Mouse (Mus musculus): ENCODE results near the gene Malsu1. TPM values are rescaled to one million over a fixed set of nuclear protein-coding genes. Genes with fewer than 3 reads are reported as not detected.

Malsu1 gene
- polyA plus RNA-seq, 1 experiment from 2014 or later = 52.9 TPM

- 88% methylated on average over 4 of the region's 4 CpGs for WGBS (ENCODE audit: insufficient replicate concordance)
- Histone ChIP-seq H3K9me3 (replicated peaks) (no peaks in the 10 kb centered on the region), H3K4me3 (no peak overlapping the region), H3K27ac (no peak overlapping the region), H3K9ac (no peak overlapping the region), H3K4me1 (peaks cover 7% of the 10 kb centered on the region; the same call in 1 of the 2 replicates), H3K4me2 (no peak overlapping the region), H3K36me3 (peaks cover 71% of the 10 kb centered on the region), H3K27me3 (replicated peaks) (no peaks in the 10 kb centered on the region)
- no peak for ATAC-seq
Measured at GRCm38 (mm10) chr6:49083008-49083407, 9.4 kb downstream of the Malsu1 start.

- Histone ChIP-seq H3K36me3 (peaks cover 93% of the 10 kb centered on the region), H3K9me3 (replicated peaks) (no peaks in the 10 kb centered on the region), H3K9ac (no peak overlapping the region), H3K4me1 (peaks cover 9% of the 10 kb centered on the region; the same call in 1 of the 2 replicates), H3K4me3 (no peak overlapping the region), H3K27ac (no peak overlapping the region), H3K4me2 (no peak overlapping the region), H3K27me3 (replicated peaks) (no peaks in the 10 kb centered on the region)
- 83% methylated on average over 10 of the region's 10 CpGs for WGBS (ENCODE audit: insufficient replicate concordance)
- ATAC-seq = no peak
Measured at GRCm38 (mm10) chr6:49094968-49095367, 21.4 kb downstream of the Malsu1 start.

GRCm38 (mm10) chr6:49096421-49096820 lies 22.8 kb downstream of the Malsu1 start:
- H3K9me3 ChIP-seq (replicated peaks) = no peaks in the 10 kb centered on the region

GRCm38 (mm10) chr6:49096933-49097461 lies 23.4 kb downstream of the Malsu1 start:
- Histone ChIP-seq H3K36me3 (peaks cover 85% of the 10 kb centered on the region), H3K9ac (no peak overlapping the region), H3K4me2 (no peak overlapping the region), H3K27me3 (replicated peaks) (no peaks in the 10 kb centered on the region), H3K4me1 (peaks cover 9% of the 10 kb centered on the region; the same call in 1 of the 2 replicates), H3K27ac (peak overlapping the region; percentile 4; the same call in 1 of the 2 replicates), H3K9me3 (replicated peaks) (no peaks in the 10 kb centered on the region), H3K4me3 (no peak overlapping the region)
- ATAC-seq = no peak
- WGBS (ENCODE audit: insufficient replicate concordance) = 78% methylated on average over 13 of the region's 13 CpGs

More at GRCm38 (mm10) chr6:49096421-49096820, 22.8 kb downstream of the Malsu1 start:
- Histone ChIP-seq H3K27ac (no peak overlapping the region), H3K27me3 (replicated peaks) (no peaks in the 10 kb centered on the region), H3K9ac (no peak overlapping the region), H3K36me3 (peaks cover 90% of the 10 kb centered on the region), H3K4me1 (peaks cover 9% of the 10 kb centered on the region; the same call in 1 of the 2 replicates), H3K4me3 (no peak overlapping the region), H3K4me2 (no peak overlapping the region)
- ATAC-seq = no peak
- WGBS (ENCODE audit: insufficient replicate concordance) = 74% methylated on average over 7 of the region's 7 CpGs

GRCm38 (mm10) chr6:49097596-49098110 lies 24.1 kb downstream of the Malsu1 start:
- peak overlapping the region; percentile 4; the same call in 1 of the 2 replicates for H3K27ac ChIP-seq
- whole genome bisulfite sequencing (ENCODE audit: insufficient replicate concordance) = 78% methylated on average over 5 of the region's 5 CpGs
- H3K4me2 ChIP-seq = no peak overlapping the region
- H3K4me1 ChIP-seq = peaks cover 9% of the 10 kb centered on the region; the same call in 1 of the 2 replicates
- no peak overlapping the region for H3K4me3 ChIP-seq
- H3K9ac ChIP-seq = no peak overlapping the region
- no peak for ATAC-seq
- H3K27me3 ChIP-seq (replicated peaks) = no peaks in the 10 kb centered on the region
- no peaks in the 10 kb centered on the region for H3K9me3 ChIP-seq (replicated peaks)
- H3K36me3 ChIP-seq = peaks cover 85% of the 10 kb centered on the region

GRCm38 (mm10) chr6:49099086-49099485 lies 25.5 kb downstream of the Malsu1 start:
- Histone ChIP-seq H3K27ac (no peak overlapping the region), H3K4me1 (peaks cover 9% of the 10 kb centered on the region; the same call in 1 of the 2 replicates)

GRCm38 (mm10) chr6:49106746-49107500 lies 33.3 kb downstream of the Malsu1 start:
- ATAC-seq = no peak
- peaks cover 84% of the 10 kb centered on the region for H3K36me3 ChIP-seq
- no peak overlapping the region for H3K4me2 ChIP-seq
- H3K4me1 ChIP-seq = no peaks in the 10 kb centered on the region
- H3K4me3 ChIP-seq = no peak overlapping the region
- WGBS (ENCODE audit: insufficient replicate concordance) = 83% methylated on average over 15 of the region's 15 CpGs
- no peak overlapping the region for H3K9ac ChIP-seq
- H3K27ac ChIP-seq = no peak overlapping the region
- H3K27me3 ChIP-seq (replicated peaks) = no peaks in the 10 kb centered on the region
- no peaks in the 10 kb centered on the region for H3K9me3 ChIP-seq (replicated peaks)

More at GRCm38 (mm10) chr6:49099086-49099485, 25.5 kb downstream of the Malsu1 start:
- H3K9ac ChIP-seq = no peak overlapping the region
- H3K36me3 ChIP-seq = peaks cover 81% of the 10 kb centered on the region
- no peaks in the 10 kb centered on the region for H3K9me3 ChIP-seq (replicated peaks)
- H3K4me3 ChIP-seq = no peak overlapping the region
- no peaks in the 10 kb centered on the region for H3K27me3 ChIP-seq (replicated peaks)
- H3K4me2 ChIP-seq = no peak overlapping the region
- WGBS (ENCODE audit: insufficient replicate concordance) = 36% methylated on average over 1 of the region's 1 CpGs
- ATAC-seq = no peak

GRCm38 (mm10) chr6:49109196-49109595 lies 35.6 kb downstream of the Malsu1 start:
- H3K4me1 ChIP-seq = no peaks in the 10 kb centered on the region
- peaks cover 70% of the 10 kb centered on the region for H3K36me3 ChIP-seq
- H3K9me3 ChIP-seq (replicated peaks) = no peaks in the 10 kb centered on the region
- no peak overlapping the region for H3K4me2 ChIP-seq
- no peak for ATAC-seq
- H3K9ac ChIP-seq = no peak overlapping the region
- H3K27ac ChIP-seq = no peak overlapping the region
- H3K4me3 ChIP-seq = no peak overlapping the region
- H3K27me3 ChIP-seq (replicated peaks) = no peaks in the 10 kb centered on the region
- 78% methylated on average over 2 of the region's 2 CpGs for WGBS (ENCODE audit: insufficient replicate concordance)

- no peak overlapping the region for H3K9ac ChIP-seq
- H3K9me3 ChIP-seq (replicated peaks) = no peaks in the 10 kb centered on the region
- peaks cover 56% of the 10 kb centered on the region for H3K36me3 ChIP-seq
- H3K27me3 ChIP-seq (replicated peaks) = no peaks in the 10 kb centered on the region
- H3K4me2 ChIP-seq = no peak overlapping the region
- 83% methylated on average over 7 of the region's 7 CpGs for WGBS (ENCODE audit: insufficient replicate concordance)
- H3K4me1 ChIP-seq = no peaks in the 10 kb centered on the region
- no peak for ATAC-seq
- no peak overlapping the region for H3K27ac ChIP-seq
- H3K4me3 ChIP-seq = no peak overlapping the region
Measured at GRCm38 (mm10) chr6:49113895-49114294, 40.3 kb downstream of the Malsu1 start.

- Histone ChIP-seq H3K4me3 (no peak overlapping the region), H3K36me3 (peaks cover 52% of the 10 kb centered on the region), H3K27me3 (replicated peaks) (no peaks in the 10 kb centered on the region), H3K4me2 (no peak overlapping the region), H3K9ac (no peak overlapping the region), H3K9me3 (replicated peaks) (no peaks in the 10 kb centered on the region), H3K27ac (no peak overlapping the region), H3K4me1 (no peaks in the 10 kb centered on the region)
- ATAC-seq = no peak
- WGBS (ENCODE audit: insufficient replicate concordance) = 87% methylated on average over 6 of the region's 6 CpGs
Measured at GRCm38 (mm10) chr6:49114457-49114856, 40.9 kb downstream of the Malsu1 start.

GRCm38 (mm10) chr6:49115550-49115949 lies 42.0 kb downstream of the Malsu1 start:
- Histone ChIP-seq H3K4me3 (no peak overlapping the region), H3K27me3 (replicated peaks) (no peaks in the 10 kb centered on the region), H3K9ac (no peak overlapping the region), H3K36me3 (peaks cover 43% of the 10 kb centered on the region), H3K4me1 (no peaks in the 10 kb centered on the region), H3K27ac (no peak overlapping the region), H3K4me2 (no peak overlapping the region), H3K9me3 (replicated peaks) (no peaks in the 10 kb centered on the region)
- WGBS (ENCODE audit: insufficient replicate concordance) = 76% methylated on average over 5 of the region's 5 CpGs
- ATAC-seq = no peak

GRCm38 (mm10) chr6:49116241-49116640 lies 42.6 kb downstream of the Malsu1 start:
- no peak for ATAC-seq
- Histone ChIP-seq H3K9me3 (replicated peaks) (no peaks in the 10 kb centered on the region), H3K27ac (no peak overlapping the region), H3K9ac (no peak overlapping the region), H3K36me3 (peaks cover 36% of the 10 kb centered on the region), H3K27me3 (replicated peaks) (no peaks in the 10 kb centered on the region), H3K4me3 (no peak overlapping the region), H3K4me1 (no peaks in the 10 kb centered on the region), H3K4me2 (no peak overlapping the region)
- 83% methylated on average over 8 of the region's 8 CpGs for WGBS (ENCODE audit: insufficient replicate concordance)

Measured in liver, embryonic 12.5 days (tissue).